Mouse (Mus musculus): ENCODE data around the gene Iqcc. TPM values are rescaled to one million over a fixed set of nuclear protein-coding genes. Genes with fewer than 3 reads are reported as not detected.

The Iqcc gene
- polyA plus RNA-seq, 1 experiment from 2014 or later = 18.6 TPM

Other genes with a start within 250 kb of the Iqcc start
- 11.1 and 11.8 TPM in 2 replicates for gene Zbtb8a, start 241.0 kb downstream of the Iqcc start, polyA plus RNA-seq (2016; fragmentation: Nextera tagmentation; extraction: Ambion mirVana)
- gene Zbtb8b, start 178.2 kb downstream of the Iqcc start, polyA plus RNA-seq (2016; fragmentation: Nextera tagmentation; extraction: Ambion mirVana) = 5.7 and 5.9 TPM in 2 replicates
- gene Bsdc1, start 157.5 kb downstream of the Iqcc start, polyA plus RNA-seq (2016; fragmentation: Nextera tagmentation; extraction: Ambion mirVana) = 25.6 and 26.8 TPM in 2 replicates
- gene Tssk3, start 128.1 kb downstream of the Iqcc start, polyA plus RNA-seq (2016; fragmentation: Nextera tagmentation; extraction: Ambion mirVana) = not detected in 2 replicates
- 0.32 TPM in 1 of 2 replicates, not detected in the other for gene Fam229a, start 127.9 kb downstream of the Iqcc start, polyA plus RNA-seq (2016; fragmentation: Nextera tagmentation; extraction: Ambion mirVana)
- gene Marcksl1, start 105.5 kb downstream of the Iqcc start, polyA plus RNA-seq (2016; fragmentation: Nextera tagmentation; extraction: Ambion mirVana) = 515 and 518 TPM in 2 replicates
- 140 and 146 TPM in 2 replicates for gene Hdac1, start 76.4 kb downstream of the Iqcc start, polyA plus RNA-seq (2016; fragmentation: Nextera tagmentation; extraction: Ambion mirVana)
- gene Lck, start 45.5 kb downstream of the Iqcc start, polyA plus RNA-seq (2016; fragmentation: Nextera tagmentation; extraction: Ambion mirVana) = 3.5 and 4.1 TPM in 2 replicates
- 4.3 and 4.7 TPM in 2 replicates for gene Fam167b, start 40.5 kb downstream of the Iqcc start, polyA plus RNA-seq (2016; fragmentation: Nextera tagmentation; extraction: Ambion mirVana)
- 155 and 156 TPM in 2 replicates for gene Eif3i, start 18.5 kb downstream of the Iqcc start, polyA plus RNA-seq (2016; fragmentation: Nextera tagmentation; extraction: Ambion mirVana)
- gene Tmem234, start 18.4 kb downstream of the Iqcc start, polyA plus RNA-seq (2016; fragmentation: Nextera tagmentation; extraction: Ambion mirVana) = 139 and 153 TPM in 2 replicates
- gene Dcdc2b, start 4.8 kb downstream of the Iqcc start, polyA plus RNA-seq (2016; fragmentation: Nextera tagmentation; extraction: Ambion mirVana) = 0.82 and 1.4 TPM in 2 replicates
- gene Ccdc28b, start 4.8 kb upstream of the Iqcc start, polyA plus RNA-seq (2016; fragmentation: Nextera tagmentation; extraction: Ambion mirVana) = 42.3 and 44.2 TPM in 2 replicates
- gene Txlna, start 22.0 kb upstream of the Iqcc start, polyA plus RNA-seq (2016; fragmentation: Nextera tagmentation; extraction: Ambion mirVana) = 58.8 and 59.4 TPM in 2 replicates
- 16.8 and 17.0 TPM in 2 replicates for gene Kpna6, start 53.7 kb upstream of the Iqcc start, polyA plus RNA-seq (2016; fragmentation: Nextera tagmentation; extraction: Ambion mirVana)
- gene Tmem39b, start 77.7 kb upstream of the Iqcc start, polyA plus RNA-seq (2016; fragmentation: Nextera tagmentation; extraction: Ambion mirVana) = 5.8 and 7.7 TPM in 2 replicates
- gene Khdrbs1, start 123.2 kb upstream of the Iqcc start, polyA plus RNA-seq (2016; fragmentation: Nextera tagmentation; extraction: Ambion mirVana) = 106 and 108 TPM in 2 replicates
- gene Ptp4a2, start 192.1 kb upstream of the Iqcc start, polyA plus RNA-seq (2016; fragmentation: Nextera tagmentation; extraction: Ambion mirVana) = 372 and 428 TPM in 2 replicates

Measured in heart, embryonic 12.5 days (tissue).